Mouse (Mus musculus) heart, embryonic 16.5 days (tissue): ENCODE measurements around the gene Haao. TPM values are rescaled to one million over a fixed set of nuclear protein-coding genes. Genes with fewer than 3 reads are reported as not detected.

Experiments used
- ATAC-seq: fragments of 200-750 bp; cut with Nextera tagmentation; replicated peaks from 2 replicates; pipeline ENCODE4 v1.8.0; 2017; ENCODE audit warnings: moderate number of reproducible peaks; ENCODE audit not compliant: insufficient read depth, low FRiP score; ENCODE audit errors: extremely low read depth
- H3K27ac ChIP-seq: fragments of 300-500 bp; sonication (generic); 2 replicates; pipeline ENCODE4 v1.5.1; 2014; ENCODE audit warnings: mild to moderate bottlenecking, low read length, control low read depth, moderate library complexity
- H3K27me3 ChIP-seq: fragments of 300-500 bp; sonication (generic); 2 replicates; pipeline ENCODE4 v1.6.1; 2014; ENCODE audit warnings: low read length, mixed read lengths; ENCODE audit not compliant: control insufficient read depth, insufficient read depth
- H3K36me3 ChIP-seq: fragments of 300-500 bp; sonication (generic); 2 replicates; pipeline ENCODE4 v1.6.1; 2014; ENCODE audit not compliant: control insufficient read depth, insufficient read depth
- H3K4me1 ChIP-seq: fragments of 300-500 bp; sonication (generic); 2 replicates; pipeline ENCODE4 v1.6.1; 2014; ENCODE audit warnings: low read length, mixed read lengths; ENCODE audit not compliant: control insufficient read depth, insufficient read depth
- H3K4me2 ChIP-seq: fragments of 300-500 bp; sonication (generic); 2 replicates; pipeline ENCODE4 v1.6.1; 2014; ENCODE audit warnings: low read depth, mild to moderate bottlenecking, control low read depth, low read length
- H3K4me3 ChIP-seq: fragments of 300-500 bp; sonication (generic); 2 replicates; pipeline ENCODE4 v1.5.1; 2014; ENCODE audit warnings: mild to moderate bottlenecking, control low read depth, low read length
- H3K9ac ChIP-seq: fragments of 300-500 bp; sonication (generic); 2 replicates; pipeline ENCODE4 v1.6.1; 2014; ENCODE audit warnings: low read length, control low read depth
- H3K9me3 ChIP-seq: fragments of 300-500 bp; sonication (generic); replicated peaks from 2 replicates; pipeline ENCODE4 v1.6.1; 2016; ENCODE audit warnings: low read length; ENCODE audit not compliant: control insufficient read depth
- WGBS: fragments of 180-500 bp; shearing (Covaris S2); extraction: QIAGEN DNeasy Blood & Tissue Kit; methylation state at CpG from one replicate; pipeline ENCODE4 v1.1.7; 2014; 5-methylcytosine and 5-hydroxymethylcytosine counted together
- polyA plus RNA-seq: library from polyadenylated mRNA; unstranded; fragments of >200 nt; fragmentation: Nextera tagmentation; extraction: Ambion mirVana; gene quantifications from 2 replicates; pipeline ENCODE4 v1.2.1, GENCODE M21; 2015

Haao gene
- polyA plus RNA-seq, 1 experiment from 2014 or later = 1.7 TPM

DNA sequence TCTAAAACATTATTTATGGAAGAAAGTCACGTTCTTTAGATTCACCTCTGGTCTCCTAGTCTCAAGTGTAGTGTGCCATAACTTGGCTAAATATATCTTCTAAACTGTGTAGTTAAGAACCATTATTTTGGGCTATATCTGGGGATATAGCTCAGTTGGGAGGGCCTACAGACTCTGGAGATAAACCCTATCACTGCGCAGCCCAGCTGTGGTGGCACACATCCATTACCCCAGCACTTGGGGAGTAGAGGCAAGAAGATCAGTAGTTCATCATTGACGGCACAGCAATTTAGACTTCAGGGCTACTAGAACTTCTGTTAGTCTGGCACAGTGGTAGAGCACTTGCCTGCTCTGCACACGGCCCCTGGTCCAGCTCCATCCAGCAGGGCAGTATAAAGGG lies 34.7 kb downstream of the Haao start:
- Histone ChIP-seq H3K27me3 (no peaks in the 10 kb centered on the region), H3K9ac (no peak overlapping the region), H3K4me1 (no peaks in the 10 kb centered on the region), H3K27ac (no peak overlapping the region), H3K36me3 (peaks cover 7% of the 10 kb centered on the region), H3K4me2 (no peak overlapping the region), H3K4me3 (no peak overlapping the region), H3K9me3 (no peaks in the 10 kb centered on the region)
- ATAC-seq = no peak
- WGBS = 81% methylated on average over 4 of the region's 4 CpGs

DNA sequence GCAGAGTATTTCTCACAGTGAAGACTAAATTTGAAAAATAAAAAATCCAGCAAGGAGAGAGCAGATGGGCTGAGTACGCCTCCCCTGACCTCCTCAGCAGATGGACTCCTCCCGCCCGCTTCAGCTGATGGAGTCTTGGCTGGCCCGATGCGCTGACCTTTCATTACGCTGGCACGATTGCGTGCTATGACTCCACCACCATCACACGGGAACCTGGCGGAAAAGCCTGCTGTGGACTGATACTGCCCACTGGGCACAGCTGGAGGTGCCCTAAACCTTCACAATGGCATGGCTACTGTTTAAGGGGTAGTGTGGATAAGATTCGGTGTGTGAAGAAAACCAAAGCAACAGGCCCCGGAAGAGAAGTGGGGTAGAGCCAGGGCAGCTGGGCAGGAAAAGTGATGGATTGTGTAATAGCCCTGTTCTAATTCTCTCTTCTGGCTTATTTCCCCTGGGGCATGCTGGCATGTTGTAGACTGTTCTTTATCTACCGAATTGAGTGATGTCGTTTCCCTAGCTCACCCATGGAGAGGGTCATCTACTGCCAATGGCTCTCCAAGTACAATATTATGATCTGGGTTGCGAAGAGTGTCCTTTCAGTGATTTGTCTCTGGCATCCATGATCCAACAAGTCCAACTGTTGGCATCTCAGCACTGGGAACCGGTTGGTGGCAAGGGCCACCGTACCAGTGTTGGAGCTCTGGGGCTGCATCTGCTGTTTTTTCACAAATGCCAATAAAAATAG lies 35.4 kb downstream of the Haao start:
- Histone ChIP-seq H3K9ac (no peak overlapping the region), H3K4me1 (no peaks in the 10 kb centered on the region), H3K27me3 (no peaks in the 10 kb centered on the region), H3K27ac (no peak overlapping the region), H3K9me3 (no peaks in the 10 kb centered on the region), H3K4me2 (no peak overlapping the region), H3K4me3 (no peak overlapping the region), H3K36me3 (peaks cover 7% of the 10 kb centered on the region)
- ATAC-seq = no peak
- WGBS = 92% methylated on average over 17 of the region's 17 CpGs

DNA sequence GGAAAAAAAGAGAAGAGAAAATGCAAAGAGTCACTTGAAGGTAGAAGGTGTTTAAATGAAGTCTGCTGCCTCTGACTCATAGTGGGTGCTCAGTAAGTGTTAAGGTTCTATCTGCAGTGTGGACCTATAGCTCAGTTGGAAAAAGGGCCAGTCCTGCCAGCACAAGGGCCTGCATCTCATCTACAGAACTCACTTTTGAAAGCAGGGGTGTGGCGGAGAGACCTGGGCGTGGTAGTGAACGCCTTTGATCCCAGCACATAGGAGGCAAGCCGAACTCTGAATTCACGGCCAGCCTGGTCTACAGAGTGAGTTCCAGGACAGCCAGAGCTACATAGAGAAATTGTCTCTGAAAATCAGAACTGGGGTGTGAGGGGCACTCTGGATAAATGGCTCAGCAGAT lies 37.5 kb downstream of the Haao start:
- no peak for ATAC-seq
- H3K27ac ChIP-seq = no peak overlapping the region
- no peaks in the 10 kb centered on the region for H3K27me3 ChIP-seq
- WGBS = 95% methylated on average over 5 of the region's 5 CpGs
- no peak overlapping the region for H3K9ac ChIP-seq
- no peak overlapping the region for H3K4me3 ChIP-seq
- no peak overlapping the region for H3K4me2 ChIP-seq
- no peaks in the 10 kb centered on the region for H3K9me3 ChIP-seq
- H3K36me3 ChIP-seq = peaks cover 15% of the 10 kb centered on the region
- no peaks in the 10 kb centered on the region for H3K4me1 ChIP-seq

DNA sequence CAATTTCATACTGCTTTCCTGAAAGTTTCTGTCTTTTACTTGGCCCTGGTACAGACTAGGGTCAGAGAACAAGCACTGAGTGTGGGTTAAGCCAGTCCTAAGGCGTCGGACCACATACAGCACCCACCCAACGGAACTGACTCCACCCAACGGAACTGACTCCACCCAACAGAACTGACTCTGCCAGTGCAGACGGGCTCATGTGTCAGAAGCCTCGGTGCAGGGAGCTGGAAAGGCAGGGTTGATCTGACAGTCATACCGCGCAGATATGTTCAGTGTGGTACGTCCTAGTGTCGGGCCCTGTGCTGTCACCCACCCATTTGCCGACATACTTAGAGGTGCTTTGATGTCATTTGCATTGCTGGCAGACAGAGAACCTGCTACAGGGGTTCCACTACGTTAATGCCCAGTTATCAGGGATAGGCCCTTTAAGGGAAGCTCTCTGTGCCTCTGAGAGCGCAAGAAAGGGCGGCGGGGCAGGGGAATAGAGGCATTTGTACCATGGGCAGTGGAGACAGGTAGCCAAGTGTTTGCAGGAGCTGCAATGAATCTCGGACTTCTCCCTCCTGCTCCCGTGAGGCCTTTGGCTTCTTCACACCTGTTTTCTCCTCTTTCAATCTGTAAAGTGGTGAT lies 38.5 kb downstream of the Haao start:
- Histone ChIP-seq H3K9ac (no peak overlapping the region), H3K27me3 (no peaks in the 10 kb centered on the region), H3K9me3 (no peaks in the 10 kb centered on the region), H3K4me1 (peaks cover 4% of the 10 kb centered on the region; the same call in 1 of the 2 replicates), H3K36me3 (peaks cover 21% of the 10 kb centered on the region), H3K4me2 (no peak overlapping the region), H3K4me3 (no peak overlapping the region), H3K27ac (no peak overlapping the region)
- ATAC-seq = no peak
- WGBS = 86% methylated on average over 17 of the region's 17 CpGs

DNA sequence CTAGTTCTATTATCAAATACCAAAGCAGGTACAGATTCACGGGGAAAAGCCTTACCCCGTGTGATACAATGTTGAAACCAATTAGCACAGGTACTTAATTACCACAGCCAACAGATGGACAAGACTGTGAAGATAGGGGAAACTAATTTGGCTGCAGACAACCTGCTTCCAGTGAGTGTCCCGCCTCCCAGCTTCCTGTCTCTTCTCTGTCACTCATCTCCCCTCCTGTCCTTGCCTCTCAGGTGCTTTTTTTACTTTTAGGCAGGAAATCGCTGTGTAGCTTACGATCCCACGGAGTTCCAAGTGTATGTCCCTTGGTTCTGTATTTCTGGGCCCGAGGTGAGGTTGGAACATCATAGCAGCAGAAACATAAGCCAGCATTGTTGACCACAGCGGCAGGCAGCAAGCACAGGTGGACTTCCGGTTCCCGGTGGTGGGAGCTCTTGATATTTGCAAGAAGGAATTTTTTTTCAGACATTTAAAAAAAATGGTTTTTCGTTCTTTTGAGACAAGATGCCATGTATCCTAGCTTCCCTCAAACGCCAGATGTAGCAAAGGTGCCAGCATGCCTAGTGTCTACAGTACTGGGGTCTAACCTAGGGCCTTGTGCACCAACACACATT lies 39.2 kb downstream of the Haao start:
- Histone ChIP-seq H3K27ac (no peak overlapping the region), H3K4me3 (no peak overlapping the region), H3K36me3 (peaks cover 21% of the 10 kb centered on the region), H3K9ac (no peak overlapping the region), H3K9me3 (no peaks in the 10 kb centered on the region), H3K4me1 (peaks cover 11% of the 10 kb centered on the region; the same call in 1 of the 2 replicates), H3K4me2 (no peak overlapping the region), H3K27me3 (no peaks in the 10 kb centered on the region)
- 85% methylated on average over 12 of the region's 12 CpGs for WGBS
- ATAC-seq = no peak

DNA sequence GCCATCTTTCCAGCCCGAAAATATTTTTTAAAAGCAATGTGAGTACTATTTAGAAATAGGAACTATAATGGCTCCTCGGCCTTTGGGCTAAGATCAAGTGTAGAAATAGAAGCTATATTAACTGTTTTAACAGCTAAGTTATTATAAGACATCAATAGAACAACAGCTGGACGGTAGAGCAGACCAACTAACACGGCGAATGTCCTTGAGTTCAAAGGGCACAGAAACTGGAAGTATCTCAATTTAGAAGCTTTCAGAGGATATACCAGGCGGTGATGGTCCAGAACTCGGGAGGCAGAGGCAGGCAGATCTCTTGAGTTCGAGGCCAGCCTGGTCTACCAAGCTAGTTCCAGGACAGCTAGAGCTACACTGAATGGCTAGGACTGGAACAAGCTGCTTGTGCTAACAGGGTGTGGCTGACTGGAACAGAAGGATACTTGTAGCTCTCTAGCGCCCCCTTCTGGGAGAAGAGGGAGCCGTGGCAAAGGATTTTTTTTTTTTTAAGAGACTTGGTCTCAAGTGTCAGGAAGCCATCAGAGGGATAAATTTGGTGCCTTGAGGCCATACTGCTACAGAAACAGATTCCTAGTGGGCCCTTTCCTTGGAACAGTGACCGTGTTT lies 39.9 kb downstream of the Haao start:
- H3K9me3 ChIP-seq = no peaks in the 10 kb centered on the region
- no peak overlapping the region for H3K27ac ChIP-seq
- peaks cover 12% of the 10 kb centered on the region; the same call in 1 of the 2 replicates for H3K4me1 ChIP-seq
- peaks cover 21% of the 10 kb centered on the region for H3K36me3 ChIP-seq
- ATAC-seq = no peak
- H3K9ac ChIP-seq = no peak overlapping the region
- no peak overlapping the region for H3K4me2 ChIP-seq
- H3K4me3 ChIP-seq = no peak overlapping the region
- 74% methylated on average over 11 of the region's 11 CpGs for WGBS
- H3K27me3 ChIP-seq = no peaks in the 10 kb centered on the region

DNA sequence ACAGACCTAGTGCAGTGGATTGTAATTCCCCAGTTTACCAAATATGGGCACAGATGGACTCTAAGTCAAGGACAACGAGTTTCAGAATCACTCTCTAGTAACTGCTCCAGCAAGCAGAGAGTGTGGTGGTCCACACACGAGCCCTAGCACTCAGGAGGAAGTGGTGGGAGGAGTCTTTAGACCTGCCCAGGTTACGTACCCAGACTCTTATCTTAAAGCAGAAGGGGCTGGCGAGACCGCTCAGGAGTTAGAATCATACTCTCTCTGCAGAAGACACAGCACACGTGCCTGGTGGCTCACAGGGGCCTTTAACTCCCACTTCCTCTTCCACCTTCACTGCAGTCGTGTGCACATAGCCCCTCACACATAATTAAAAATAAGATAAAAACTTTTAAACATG lies 40.4 kb downstream of the Haao start:
- WGBS = 51% methylated on average over 7 of the region's 7 CpGs
- Histone ChIP-seq H3K27ac (no peak overlapping the region), H3K4me1 (peaks cover 12% of the 10 kb centered on the region; the same call in 1 of the 2 replicates), H3K9ac (no peak overlapping the region), H3K36me3 (peaks cover 21% of the 10 kb centered on the region), H3K4me2 (no peak overlapping the region), H3K9me3 (no peaks in the 10 kb centered on the region), H3K4me3 (no peak overlapping the region), H3K27me3 (no peaks in the 10 kb centered on the region)
- no peak for ATAC-seq

DNA sequence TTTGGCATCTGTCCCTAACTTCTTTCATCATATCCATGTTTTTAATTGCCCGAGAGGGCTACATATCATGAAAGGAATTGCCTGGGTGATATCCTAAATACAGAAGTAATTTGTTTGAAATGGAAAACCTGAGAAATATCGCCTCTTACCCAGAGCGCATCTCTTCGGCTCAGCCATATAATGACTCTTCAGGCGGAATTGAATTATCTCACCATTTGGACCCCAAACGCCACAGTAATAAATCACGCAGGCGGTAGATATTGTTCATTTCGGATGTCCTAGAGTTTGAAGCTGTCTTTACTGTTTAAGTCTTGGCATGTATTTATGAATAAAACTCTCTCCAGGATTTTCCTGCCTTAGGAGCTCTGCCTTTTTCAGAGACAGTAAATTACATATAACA lies 42.7 kb downstream of the Haao start:
- no peak for ATAC-seq
- H3K27me3 ChIP-seq = no peaks in the 10 kb centered on the region
- H3K27ac ChIP-seq = no peak overlapping the region
- H3K9ac ChIP-seq = no peak overlapping the region
- WGBS = 88% methylated on average over 9 of the region's 9 CpGs
- no peaks in the 10 kb centered on the region for H3K9me3 ChIP-seq
- peaks cover 12% of the 10 kb centered on the region; the same call in 1 of the 2 replicates for H3K4me1 ChIP-seq
- H3K4me3 ChIP-seq = no peak overlapping the region
- peaks cover 16% of the 10 kb centered on the region for H3K36me3 ChIP-seq
- no peak overlapping the region for H3K4me2 ChIP-seq

DNA sequence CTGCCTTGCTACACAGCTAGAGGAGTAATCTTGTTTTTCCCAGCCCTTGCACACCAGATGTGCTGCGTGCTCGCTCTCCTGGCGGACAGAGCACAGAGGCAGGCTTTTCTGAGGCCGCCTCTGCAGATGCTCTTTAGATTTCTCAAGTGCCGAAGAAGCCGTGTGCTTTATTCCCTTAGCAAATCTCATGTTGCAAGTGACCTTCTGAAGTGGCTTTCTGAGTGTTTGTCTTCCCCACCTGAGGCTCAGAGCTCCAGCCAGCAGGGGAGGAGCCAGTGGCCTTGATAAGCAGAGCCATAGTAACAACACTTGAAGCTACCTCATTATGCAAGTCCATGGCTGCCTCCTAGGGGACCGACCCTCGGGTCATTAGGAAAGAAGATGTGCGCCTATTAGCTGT lies 43.8 kb downstream of the Haao start:
- no peak; the same call in 1 of the 2 replicates for ATAC-seq
- H3K4me2 ChIP-seq = peak overlapping the region; percentile 40
- H3K9ac ChIP-seq = no peak overlapping the region
- H3K4me1 ChIP-seq = peaks cover 12% of the 10 kb centered on the region; the same call in 1 of the 2 replicates
- H3K27ac ChIP-seq = no peak overlapping the region
- H3K4me3 ChIP-seq = no peak overlapping the region
- peaks cover 16% of the 10 kb centered on the region for H3K36me3 ChIP-seq
- no peaks in the 10 kb centered on the region for H3K9me3 ChIP-seq
- H3K27me3 ChIP-seq = no peaks in the 10 kb centered on the region
- 36% methylated on average over 9 of the region's 9 CpGs for WGBS
